Mouse (Mus musculus) forebrain, embryonic 16.5 days (tissue): ENCODE measurements at regions not wholly inside any gene's neighbourhood (a gene's known extent, or its start where the extent isn't known, plus 50 kb on each side); places are given as distances from the start of the nearest gene placed in this dataset.

Experiments
- ATAC-seq: fragments of 200-750 bp; cut with Nextera tagmentation; 2 replicates; pipeline ENCODE4 v1.8.0; 2017; ENCODE audit warnings: mild to moderate bottlenecking, moderate library complexity
- H3K27ac ChIP-seq: fragments of 300-500 bp; sonication (generic); 2 replicates; pipeline ENCODE4 v1.5.1; 2014; ENCODE audit warnings: low read length, control low read depth
- H3K27me3 ChIP-seq: fragments of 300-500 bp; sonication (generic); replicated peaks from 2 replicates; pipeline ENCODE4 v1.6.1; 2014; ENCODE audit warnings: low read length; ENCODE audit not compliant: control insufficient read depth, insufficient read depth
- H3K36me3 ChIP-seq: fragments of 300-500 bp; sonication (generic); 2 replicates; pipeline ENCODE4 v1.6.1; 2014; ENCODE audit not compliant: control insufficient read depth, insufficient read depth
- H3K4me1 ChIP-seq: fragments of 300-500 bp; sonication (generic); replicated peaks from 2 replicates; pipeline ENCODE4 v1.6.1; 2014; ENCODE audit warnings: low read length; ENCODE audit not compliant: control insufficient read depth, insufficient read depth
- H3K4me2 ChIP-seq: fragments of 300-500 bp; sonication (generic); 2 replicates; pipeline ENCODE4 v1.6.1; 2014; ENCODE audit warnings: mild to moderate bottlenecking, low read length, control low read depth
- H3K4me3 ChIP-seq: fragments of 300-500 bp; sonication (generic); replicated peaks from 2 replicates; pipeline ENCODE4 v1.5.1; 2014; ENCODE audit warnings: mild to moderate bottlenecking, low read length, control low read depth
- H3K9ac ChIP-seq: fragments of 300-500 bp; sonication (generic); replicated peaks from 2 replicates; pipeline ENCODE4 v1.6.1; 2014; ENCODE audit warnings: low read depth, low read length, control low read depth
- H3K9me3 ChIP-seq: fragments of 300-500 bp; sonication (generic); 2 replicates; pipeline ENCODE4 v1.6.1; 2016; ENCODE audit warnings: low read length; ENCODE audit not compliant: control insufficient read depth
- WGBS: fragments of 180-500 bp; shearing (Covaris S2); extraction: QIAGEN DNeasy Blood & Tissue Kit; methylation state at CpG from one replicate; pipeline ENCODE4 v1.1.7; 2014; 5-methylcytosine and 5-hydroxymethylcytosine counted together

- Histone ChIP-seq H3K36me3 (no peaks in the 10 kb centered on the region), H3K9ac (no peak overlapping the region), H3K4me1 (no peaks in the 10 kb centered on the region), H3K4me3 (no peak overlapping the region), H3K9me3 (no peaks in the 10 kb centered on the region), H3K27me3 (no peaks in the 10 kb centered on the region), H3K4me2 (no peak overlapping the region), H3K27ac (no peak overlapping the region)
- WGBS: 24% methylated on average over 5 of the region's 5 CpGs
- ATAC-seq: no peak
Measured at GRCm38 (mm10) chr4:100723053-100723452, 53.4 kb upstream of the Cachd1 start.

GRCm38 (mm10) chr4:100725811-100726210, 50.7 kb upstream of the Cachd1 start:
- no peak for ATAC-seq
- no peak overlapping the region for H3K27ac ChIP-seq
- no peak overlapping the region for H3K4me3 ChIP-seq
- H3K36me3 ChIP-seq: no peaks in the 10 kb centered on the region
- WGBS: 89% methylated on average over 7 of the region's 7 CpGs
- no peak overlapping the region for H3K9ac ChIP-seq
- no peaks in the 10 kb centered on the region for H3K27me3 ChIP-seq
- H3K4me2 ChIP-seq: no peak overlapping the region
- H3K4me1 ChIP-seq: no peaks in the 10 kb centered on the region
- no peaks in the 10 kb centered on the region for H3K9me3 ChIP-seq

GRCm38 (mm10) chr4:100726496-100726895, 50.0 kb upstream of the Cachd1 start:
- ATAC-seq: no peak
- Histone ChIP-seq H3K4me3 (no peak overlapping the region), H3K36me3 (no peaks in the 10 kb centered on the region), H3K27ac (no peak overlapping the region), H3K4me2 (no peak overlapping the region), H3K9me3 (no peaks in the 10 kb centered on the region), H3K9ac (no peak overlapping the region), H3K4me1 (no peaks in the 10 kb centered on the region), H3K27me3 (no peaks in the 10 kb centered on the region)
- 28% methylated on average over 6 of the region's 6 CpGs for WGBS
